Mouse (Mus musculus): Measurements from ENCODE around the gene Map2k6. TPM values are rescaled to one million over a fixed set of nuclear protein-coding genes. Genes with fewer than 3 reads are reported as not detected.

The Map2k6 gene
- polyA plus RNA-seq, 1 experiment, result not detected

DNA sequence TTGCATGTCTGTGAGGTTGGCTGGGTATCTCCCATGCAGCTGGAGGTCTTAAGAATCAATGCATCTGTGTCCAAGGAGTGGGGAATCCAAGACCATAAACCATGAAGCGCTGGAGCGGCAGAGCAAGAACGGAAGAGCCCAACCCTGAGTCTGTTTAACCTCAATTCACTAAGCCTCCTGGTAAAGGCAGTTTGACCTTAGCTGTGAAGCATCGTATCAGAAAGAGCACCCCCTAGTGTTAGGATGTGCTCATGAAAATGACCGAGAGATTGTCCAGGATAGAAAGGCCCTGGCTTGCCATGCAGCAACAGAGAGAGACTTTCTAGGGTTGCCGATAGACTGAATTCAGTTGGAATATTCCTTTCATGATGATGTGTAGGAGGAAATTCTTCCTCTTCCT, 84.2 kb downstream of the Map2k6 start:
- no peak for TF ChIP-seq GATA1 (IDR thresholded peaks at IDR 0.05; ENCODE audit: low read length)

DNA sequence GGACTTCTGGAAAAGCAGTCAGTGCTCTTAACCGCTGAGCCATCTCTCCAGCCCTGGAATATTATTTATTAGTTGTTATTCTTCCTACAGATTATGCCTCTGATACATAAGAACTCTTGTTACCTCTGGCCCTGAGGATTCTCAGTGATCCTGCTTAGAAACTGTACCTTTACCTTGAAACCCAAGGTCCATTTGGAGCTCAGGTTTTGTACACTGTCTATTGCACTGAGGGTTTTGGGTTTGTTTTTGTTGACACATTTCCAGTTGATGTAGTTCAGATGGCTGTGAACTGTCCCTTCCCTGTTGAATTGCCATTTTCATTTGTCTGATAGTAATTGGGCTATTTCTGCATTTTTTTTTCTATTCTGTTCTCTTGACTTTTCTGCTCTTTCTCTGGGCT, 85.5 kb downstream of the Map2k6 start:
- TF ChIP-seq GATA1 (IDR thresholded peaks at IDR 0.05; ENCODE audit: low read length), result no peak

- no peak for TF ChIP-seq GATA1 (IDR thresholded peaks at IDR 0.05; ENCODE audit: low read length)
Observed at GRCm38 (mm10) chr11:110485081-110485480, 86.2 kb downstream of the Map2k6 start.

GRCm38 (mm10) chr11:110487796-110488195, 88.9 kb downstream of the Map2k6 start:
- no peak for TF ChIP-seq GATA1 (IDR thresholded peaks at IDR 0.05; ENCODE audit: low read length)

- no peak for TF ChIP-seq GATA1 (IDR thresholded peaks at IDR 0.05; ENCODE audit: low read length)
Observed at GRCm38 (mm10) chr11:110488301-110488700, 89.4 kb downstream of the Map2k6 start.

DNA sequence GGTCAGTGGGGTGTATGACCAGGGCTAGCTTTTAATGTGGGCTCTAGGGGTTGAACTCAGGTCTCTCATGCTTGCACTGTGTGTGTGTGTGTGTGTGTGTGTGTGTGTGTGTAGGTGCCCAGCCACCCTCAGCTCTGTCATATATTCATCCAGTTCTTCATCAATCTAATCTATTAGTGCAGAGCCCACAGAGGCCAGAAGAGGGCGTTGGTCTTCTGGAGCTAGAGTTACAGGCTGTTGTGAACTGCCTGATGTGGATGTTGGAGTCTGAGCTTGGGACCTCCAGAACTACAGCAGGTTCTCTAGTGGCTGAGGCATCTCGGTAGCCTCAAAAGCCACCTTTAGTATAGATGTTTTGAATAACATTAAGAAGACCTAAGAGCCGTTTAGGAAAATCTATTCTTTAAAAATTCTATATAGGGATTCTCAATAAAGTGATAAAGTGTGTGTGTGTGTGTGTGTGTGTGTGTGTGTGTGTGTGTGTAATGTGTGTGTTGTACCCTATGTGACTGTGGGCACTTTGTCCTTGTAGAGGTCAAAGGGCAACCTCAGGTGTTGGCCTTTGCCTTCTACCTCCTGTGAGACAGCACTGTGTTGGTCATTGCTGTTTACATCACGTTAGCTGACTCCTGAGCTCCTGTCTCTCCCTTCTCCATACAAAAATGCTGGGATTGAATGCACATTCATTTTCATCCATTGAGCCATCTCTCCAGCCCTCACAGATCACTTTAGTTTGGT, 96.6 kb downstream of the Map2k6 start:
- TF ChIP-seq GATA1 (IDR thresholded peaks at IDR 0.05; ENCODE audit: low read length), result no peak

- no peak for TF ChIP-seq GATA1 (IDR thresholded peaks at IDR 0.05; ENCODE audit: low read length)
Observed at GRCm38 (mm10) chr11:110496061-110496446, 97.1 kb downstream of the Map2k6 start.

DNA sequence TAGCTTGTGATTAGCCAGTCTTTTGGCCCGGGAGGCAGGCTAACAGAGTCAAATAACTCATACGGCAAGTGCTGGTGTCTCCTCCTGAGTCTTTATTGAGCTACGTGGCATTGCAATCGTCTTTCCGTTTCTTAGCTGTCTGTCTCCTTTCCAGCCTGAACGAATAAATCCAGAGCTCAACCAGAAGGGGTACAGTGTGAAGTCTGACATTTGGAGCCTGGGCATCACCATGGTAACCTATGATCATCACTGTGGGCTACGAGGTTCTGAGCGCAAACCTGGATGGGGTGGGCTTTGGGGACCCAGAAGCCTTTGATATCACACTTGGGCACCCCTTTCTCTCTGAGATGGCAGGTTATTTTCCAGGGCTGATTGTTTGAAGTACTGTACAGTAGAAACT, 98.8 kb downstream of the Map2k6 start:
- no peak for TF ChIP-seq GATA1 (IDR thresholded peaks at IDR 0.05; ENCODE audit: low read length)

DNA sequence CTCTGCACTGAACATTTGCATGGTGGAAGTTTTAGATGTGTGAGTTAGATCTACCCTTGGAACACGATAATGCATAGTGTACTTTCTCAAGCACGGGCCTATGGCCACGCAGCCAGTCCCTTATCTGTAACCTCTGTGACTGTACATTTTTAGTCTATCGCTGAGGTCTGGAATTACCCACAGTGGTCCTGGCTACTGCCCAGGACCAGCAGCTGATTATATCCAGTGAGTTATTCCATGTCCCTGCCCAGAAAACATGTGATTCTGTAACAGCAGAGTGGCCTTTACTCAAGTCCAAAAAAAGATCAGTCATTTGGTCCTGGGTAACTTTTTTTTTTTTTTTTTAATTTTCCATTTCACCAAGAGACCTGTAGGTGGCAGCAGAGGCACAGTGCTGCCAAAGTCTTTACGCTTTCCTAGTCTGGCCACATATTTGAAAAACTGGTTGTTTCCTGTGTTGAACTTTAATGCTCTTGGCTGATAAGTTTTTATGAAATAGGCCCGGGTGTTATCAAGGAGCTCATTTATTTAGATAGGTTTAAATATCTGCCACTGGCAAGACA, 99.8 kb downstream of the Map2k6 start:
- TF ChIP-seq GATA1 (IDR thresholded peaks at IDR 0.05; ENCODE audit: low read length), result no peak

- TF ChIP-seq GATA1 (IDR thresholded peaks at IDR 0.05; ENCODE audit: low read length), result no peak
Observed at GRCm38 (mm10) chr11:110502937-110503670, 104.2 kb downstream of the Map2k6 start.

GRCm38 (mm10) chr11:110511466-110511865, 112.5 kb downstream of the Map2k6 start:
- TF ChIP-seq GATA1 (IDR thresholded peaks at IDR 0.05; ENCODE audit: low read length), result no peak

GRCm38 (mm10) chr11:110518648-110519047, 119.7 kb downstream of the Map2k6 start:
- no peak for TF ChIP-seq GATA1 (IDR thresholded peaks at IDR 0.05; ENCODE audit: low read length)

DNA sequence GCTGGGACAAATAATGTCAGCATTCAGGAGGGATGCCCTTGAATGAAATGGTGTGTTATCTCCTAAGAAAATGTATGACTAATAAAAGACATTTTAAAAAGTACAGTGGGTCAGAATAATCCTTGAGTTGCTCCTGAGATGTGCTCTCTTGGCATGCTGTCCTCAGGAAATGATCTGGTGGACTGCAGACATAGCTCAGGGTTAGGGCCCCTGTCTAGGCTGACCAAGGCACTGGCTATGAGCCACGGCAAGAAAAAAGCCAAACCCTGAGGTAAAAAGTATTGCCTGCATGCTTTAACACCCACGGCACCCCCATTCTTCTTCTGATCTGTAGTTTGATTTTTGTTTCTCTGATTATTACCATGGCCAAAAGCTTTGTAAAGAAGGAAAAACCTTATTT, 124.0 kb downstream of the Map2k6 start:
- TF ChIP-seq GATA1 (IDR thresholded peaks at IDR 0.05; ENCODE audit: low read length), result no peak

DNA sequence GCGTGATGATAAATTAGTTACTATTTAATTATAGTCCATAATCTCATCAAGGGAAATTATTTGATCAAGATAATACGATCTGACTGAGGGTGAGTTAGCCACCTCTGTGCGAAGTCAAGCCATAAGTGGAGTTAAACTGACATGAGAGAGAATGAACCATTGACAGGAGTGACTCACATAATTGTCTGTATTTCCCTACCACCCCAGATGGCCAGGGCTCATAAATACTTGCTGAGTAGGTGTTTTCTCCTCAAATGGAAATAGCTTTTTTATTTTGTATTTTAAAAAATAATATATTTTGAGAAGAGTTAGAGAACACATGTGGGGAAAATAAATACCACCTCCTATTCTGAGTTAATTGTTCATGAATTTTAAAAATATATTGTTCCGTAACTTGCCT, 127.2 kb downstream of the Map2k6 start:
- TF ChIP-seq GATA1 (IDR thresholded peaks at IDR 0.05; ENCODE audit: low read length), result no peak

DNA sequence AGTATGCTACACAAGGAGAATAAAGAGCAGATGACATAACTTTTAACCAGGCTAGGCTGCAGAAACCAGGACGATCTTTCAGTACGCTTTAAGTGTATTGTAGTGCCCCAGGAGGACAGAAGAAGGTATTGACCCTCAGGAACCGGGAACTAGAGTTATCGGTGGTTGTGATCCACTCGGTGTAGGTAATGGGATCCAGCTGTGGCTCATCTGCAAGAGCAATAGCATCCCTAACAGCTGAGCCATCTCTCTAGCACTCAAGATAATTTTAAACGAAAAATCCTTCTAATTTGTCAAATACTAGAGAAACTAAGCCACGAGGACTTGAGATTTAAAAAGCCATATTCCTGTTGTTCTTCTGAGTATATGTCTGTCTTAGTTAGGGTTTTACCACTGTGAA, 132.2 kb downstream of the Map2k6 start:
- TF ChIP-seq GATA1 (IDR thresholded peaks at IDR 0.05; ENCODE audit: low read length), result no peak

GRCm38 (mm10) chr11:110534856-110535255, 135.9 kb downstream of the Map2k6 start:
- TF ChIP-seq GATA1 (IDR thresholded peaks at IDR 0.05; ENCODE audit: low read length), result no peak

- TF ChIP-seq GATA1 (IDR thresholded peaks at IDR 0.05; ENCODE audit: low read length), result no peak
Observed at GRCm38 (mm10) chr11:110536533-110536932, 137.6 kb downstream of the Map2k6 start.
